Mouse (Mus musculus) heart, postnatal 0 days (tissue): Measurements from ENCODE around the gene Msrb1. TPM values are rescaled to one million over a fixed set of nuclear protein-coding genes. Genes with fewer than 3 reads are reported as not detected.

Experiments used
- ATAC-seq: fragments of 200-750 bp; cut with Nextera tagmentation; 2 replicates; pipeline ENCODE4 v1.8.0; 2017; ENCODE audit warnings: low read depth, moderate number of reproducible peaks, moderate library complexity; ENCODE audit not compliant: insufficient read depth
- DNase-seq: peaks from one replicate; pipeline ENCODE4 v3.0.0-alpha.2; 2016; ENCODE audit warnings: low spot score
- H3K27ac ChIP-seq: fragments of 300-500 bp; sonication (generic); 2 replicates; pipeline ENCODE4 v1.5.1; 2014; ENCODE audit warnings: low read depth, mild to moderate bottlenecking
- H3K27me3 ChIP-seq: fragments of 300-500 bp; sonication (generic); 2 replicates; pipeline ENCODE4 v1.6.1; 2014; ENCODE audit warnings: low read length, mixed read lengths; ENCODE audit not compliant: control insufficient read depth, insufficient read depth
- H3K36me3 ChIP-seq: fragments of 300-500 bp; sonication (generic); replicated peaks from 2 replicates; pipeline ENCODE4 v1.6.1; 2014; ENCODE audit warnings: low read length, mixed read lengths; ENCODE audit not compliant: control insufficient read depth, insufficient read depth
- H3K4me1 ChIP-seq: fragments of 300-500 bp; sonication (generic); 2 replicates; pipeline ENCODE4 v1.6.1; 2014; ENCODE audit warnings: antibody characterized with exemption; ENCODE audit not compliant: control insufficient read depth, insufficient read depth
- H3K4me2 ChIP-seq: fragments of 300-500 bp; sonication (generic); 2 replicates; pipeline ENCODE4 v1.6.1; 2014; ENCODE audit warnings: low read depth, mild to moderate bottlenecking, low read length, moderate library complexity
- H3K4me3 ChIP-seq: fragments of 300-500 bp; sonication (generic); 2 replicates; pipeline ENCODE4 v1.5.1; 2014; ENCODE audit warnings: low read depth, low read length
- H3K9ac ChIP-seq: fragments of 300-500 bp; sonication (generic); replicated peaks from 2 replicates; pipeline ENCODE4 v1.6.1; 2014; ENCODE audit warnings: low read depth, low read length, mixed read lengths
- H3K9me3 ChIP-seq: fragments of 300-500 bp; sonication (generic); replicated peaks from 2 replicates; pipeline ENCODE4 v1.6.1; 2016; ENCODE audit warnings: low read length; ENCODE audit not compliant: control insufficient read depth
- CTCF ChIP-seq: IDR thresholded peaks from 2 replicates; pipeline ENCODE4 v1.5.1; 2016; ENCODE audit warnings: antibody characterized with exemption, control low read depth, low read depth
- EP300 ChIP-seq: IDR thresholded peaks from 2 replicates; pipeline ENCODE4 v1.6.1; 2016; ENCODE audit warnings: antibody characterized with exemption, low read depth
- WGBS: fragments of 180-500 bp; shearing (Covaris S2); extraction: QIAGEN DNeasy Blood & Tissue Kit; methylation state at CpG from one replicate; pipeline ENCODE4 v1.1.7; 2014; 5-methylcytosine and 5-hydroxymethylcytosine counted together
- polyA plus RNA-seq: library from polyadenylated mRNA; unstranded; fragments of >200 nt; fragmentation: Nextera tagmentation; extraction: Ambion mirVana; gene quantifications from 2 replicates; pipeline ENCODE4 v1.2.1, GENCODE M21; 2015
- total RNA-seq: library from RNA; depleted of rRNA; stranded (reverse); fragments of >200 nt; gene quantifications from 2 replicates; pipeline ENCODE4 v1.2.3, GENCODE M21; 2014; ENCODE audit warnings: low replicate concordance

Msrb1 gene
- total and polyA plus RNA-seq, 2 experiments from 2014 or later = 28.5 to 55.7 TPM

DNA sequence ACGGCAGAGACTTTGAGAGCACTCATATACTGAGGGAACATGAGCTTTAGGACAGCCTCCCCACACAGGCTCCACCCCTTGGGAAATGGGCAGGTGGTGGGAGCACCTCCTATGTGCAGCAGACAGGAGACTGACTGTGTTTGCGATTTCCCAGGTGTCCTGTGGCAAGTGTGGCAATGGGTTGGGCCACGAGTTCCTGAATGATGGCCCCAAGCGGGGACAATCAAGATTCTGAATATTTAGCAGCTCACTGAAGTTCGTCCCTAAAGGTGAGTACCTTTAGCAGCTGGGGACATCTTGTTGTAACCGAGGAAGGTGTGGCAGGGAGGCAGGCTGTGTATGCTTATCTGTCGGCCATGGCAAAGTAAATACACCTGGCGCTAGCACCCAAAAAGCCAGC is 3.5 kb downstream of the Msrb1 start:
- Histone ChIP-seq H3K4me1 (peaks cover 19% of the 10 kb centered on the region), H3K4me2 (no peak overlapping the region), H3K27me3 (no peaks in the 10 kb centered on the region), H3K27ac (no peak overlapping the region), H3K4me3 (no peak overlapping the region), H3K36me3 (peaks cover 30% of the 10 kb centered on the region), H3K9me3 (no peaks in the 10 kb centered on the region), H3K9ac (no peak overlapping the region)
- ATAC-seq (no peak), DNase-seq (no peak)
- WGBS = 83% methylated on average over 8 of the region's 8 CpGs
- TF ChIP-seq EP300 (no peak), CTCF (no peak)

DNA sequence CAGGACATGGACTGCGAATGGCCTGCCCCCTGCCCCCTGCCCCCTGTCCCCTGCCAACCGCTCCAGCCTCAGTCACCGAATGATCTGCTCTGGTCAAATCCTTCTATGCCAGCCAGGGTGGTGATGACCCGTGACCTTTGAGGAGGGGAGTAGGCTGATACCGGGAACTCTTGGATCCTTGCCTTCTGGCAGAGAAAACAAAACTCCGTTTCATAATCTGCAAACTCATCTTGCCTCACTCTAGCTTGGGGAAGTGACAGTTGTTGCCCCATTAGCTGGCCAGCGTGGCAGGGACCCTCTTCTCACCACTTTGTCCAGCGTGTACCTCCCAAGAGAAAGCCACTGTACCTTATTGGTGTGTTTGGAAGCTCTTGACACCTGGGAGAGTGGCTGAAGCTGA is 5.9 kb downstream of the Msrb1 start:
- WGBS = 76% methylated on average over 8 of the region's 8 CpGs
- no peak for ATAC-seq
- no peak overlapping the region for H3K4me2 ChIP-seq
- no peak overlapping the region for H3K27ac ChIP-seq
- H3K9ac ChIP-seq = no peak overlapping the region
- H3K4me1 ChIP-seq = peaks cover 5% of the 10 kb centered on the region; the same call in 1 of the 2 replicates
- no peak overlapping the region for H3K4me3 ChIP-seq
- H3K9me3 ChIP-seq = no peaks in the 10 kb centered on the region
- no peak for DNase-seq
- no peaks in the 10 kb centered on the region for H3K27me3 ChIP-seq
- no peak for TF ChIP-seq EP300
- no peak for TF ChIP-seq CTCF
- peaks cover 30% of the 10 kb centered on the region for H3K36me3 ChIP-seq

GRCm38 (mm10) chr17:24743896-24744295 is 7.5 kb downstream of the Msrb1 start:
- Histone ChIP-seq H3K36me3 (peaks cover 30% of the 10 kb centered on the region), H3K9me3 (no peaks in the 10 kb centered on the region), H3K4me1 (no peaks in the 10 kb centered on the region), H3K27ac (no peak overlapping the region), H3K4me3 (no peak overlapping the region), H3K9ac (no peak overlapping the region), H3K27me3 (no peaks in the 10 kb centered on the region), H3K4me2 (no peak overlapping the region)
- TF ChIP-seq CTCF = no peak
- no peak for TF ChIP-seq EP300
- WGBS = 58% methylated on average over 5 of the region's 5 CpGs
- DNase-seq (no peak), ATAC-seq (no peak)

GRCm38 (mm10) chr17:24744381-24744780 is 7.9 kb downstream of the Msrb1 start:
- Histone ChIP-seq H3K27ac (no peak overlapping the region), H3K9me3 (no peaks in the 10 kb centered on the region), H3K36me3 (peaks cover 29% of the 10 kb centered on the region), H3K4me1 (no peaks in the 10 kb centered on the region), H3K4me3 (no peak overlapping the region), H3K9ac (no peak overlapping the region), H3K27me3 (0 out of 2 replicates have a peak, but pooled peaks cover 4% of the 10 kb centered on the region), H3K4me2 (no peak overlapping the region)
- ATAC-seq (no peak), DNase-seq (no peak)
- 59% methylated on average over 3 of the region's 3 CpGs for WGBS
- no peak for TF ChIP-seq CTCF
- no peak for TF ChIP-seq EP300

- no peak overlapping the region for H3K27ac ChIP-seq
- peak; percentile 93 for TF ChIP-seq CTCF
- TF ChIP-seq EP300 = no peak
- no peak overlapping the region for H3K4me3 ChIP-seq
- no peak overlapping the region for H3K4me2 ChIP-seq
- peaks cover 15% of the 10 kb centered on the region for H3K27me3 ChIP-seq
- ATAC-seq = peak; percentile 87
- 19% methylated on average over 7 of the region's 7 CpGs for WGBS
- H3K9ac ChIP-seq = no peak overlapping the region
- no peaks in the 10 kb centered on the region for H3K4me1 ChIP-seq
- H3K36me3 ChIP-seq = peaks cover 17% of the 10 kb centered on the region
- DNase-seq = peak; percentile 89
- no peaks in the 10 kb centered on the region for H3K9me3 ChIP-seq
Measured at GRCm38 (mm10) chr17:24745526-24746497, 9.4 kb downstream of the Msrb1 start.
